In genomic region chr7:79495988-79496815, GRCm38 (mm10) we compare ENCODE assay signal across 8 mouse cellular contexts. TPM values are rescaled to one million over a fixed set of nuclear protein-coding genes. Genes with fewer than 3 reads are reported as not detected.
DNase-seq lines count a peak whose midpoint lies in the region; ATAC-seq and TF ChIP-seq lines count a peak whose summit lies in the region.

No protein-coding gene starts in this region.

- peak overlapping the region; percentile 86 for H3K4me3 ChIP-seq in forebrain, embryonic 10.5 days
- H3K4me3 ChIP-seq in heart, postnatal 0 days (ENCODE audit: low read depth, low read length) = peak overlapping the region; percentile 27
- no peak overlapping the region for H3K4me3 ChIP-seq in lung, adult 2 months (replicated peaks; ENCODE audit: extremely low read depth, low read depth, low read length)

- TF ChIP-seq EP300 in heart, postnatal 0 days (IDR thresholded peaks at IDR 0.05; ENCODE audit: low read depth) = no peak

- ATAC-seq in heart, postnatal 0 days (ENCODE audit: insufficient read depth, low read depth) = peak; percentile 77; the same call in 1 of the 2 replicates
- ATAC-seq in neutrophil, adult 5-6 weeks (ENCODE audit: extremely low read depth, insufficient number of reproducible peaks, low FRiP score, poor library complexity, severe bottlenecking) = peak; percentile 69

- H3K4me1 ChIP-seq in forebrain, embryonic 10.5 days = peaks cover 61% of the 10 kb centered on the region
- H3K4me1 ChIP-seq in heart, postnatal 0 days (ENCODE audit: control insufficient read depth, insufficient read depth) = no peaks in the 10 kb centered on the region
- no peaks in the 10 kb centered on the region for H3K4me1 ChIP-seq in lung, adult 2 months (ENCODE audit: control insufficient read depth, insufficient read depth, low read length)

- peaks cover 3% of the 10 kb centered on the region; the same call in 1 of the 2 replicates for H3K36me3 ChIP-seq in forebrain, embryonic 10.5 days (replicated peaks)
- H3K36me3 ChIP-seq in heart, postnatal 0 days (replicated peaks; ENCODE audit: control insufficient read depth, insufficient read depth, low read length) = no peaks in the 10 kb centered on the region

- 1% methylated on average over 38 of the region's 38 CpGs for WGBS in forebrain, embryonic 10.5 days
- WGBS in heart, postnatal 0 days = 2% methylated on average over 38 of the region's 38 CpGs
- WGBS in lung, adult 2 months = 7% methylated on average over 38 of the region's 38 CpGs

- peak overlapping the region; percentile 52 for H3K4me2 ChIP-seq in heart, postnatal 0 days (ENCODE audit: low read depth, low read length)

- H3K9ac ChIP-seq in heart, postnatal 0 days (replicated peaks; ENCODE audit: low read depth, low read length) = no peak overlapping the region

- H3K9me3 ChIP-seq in forebrain, embryonic 10.5 days = no peaks in the 10 kb centered on the region
- H3K9me3 ChIP-seq in heart, postnatal 0 days (replicated peaks; ENCODE audit: control insufficient read depth, low read length) = no peaks in the 10 kb centered on the region

- peak; percentile 97 for TF ChIP-seq CTCF in heart, postnatal 0 days (IDR thresholded peaks at IDR 0.05; ENCODE audit: low read depth)
- TF ChIP-seq CTCF in lung, adult 2 months (IDR thresholded peaks at IDR 0.05; ENCODE audit: insufficient read depth, low read length) = peak; percentile 85

- DNase-seq in CD8-positive naive resting alpha-beta T cell, adult 2 months (ENCODE audit: low read depth in 2 of 2, low spot score in 2 of 2) = peak; percentile 72 to 73
- DNase-seq in c-Kit-negative CD71-positive TER-119-positive erythroid progenitor cells, embryonic 14.5 days (ENCODE audit: low read depth, low spot score) = peak; percentile 20
- DNase-seq in forebrain, embryonic 10.5 days (ENCODE audit: extremely low spot score, low spot score) = peak; percentile 92
- DNase-seq in heart, postnatal 0 days (ENCODE audit: low spot score) = peak; percentile 67
- peak; percentile 78 to 94 for DNase-seq in kidney, postnatal 36 days
- DNase-seq in lung, adult 2 months = peak; percentile 85
- peak; percentile 48 to 52 for DNase-seq in thymus, adult 18-20 months

- H3K27me3 ChIP-seq in forebrain, embryonic 10.5 days (ENCODE audit: poor library complexity, severe bottlenecking) = peaks cover 90% of the 10 kb centered on the region
- peaks cover 84% of the 10 kb centered on the region for H3K27me3 ChIP-seq in heart, postnatal 0 days (ENCODE audit: control insufficient read depth, insufficient read depth, low read length)

- H3K27ac ChIP-seq in forebrain, embryonic 10.5 days = peak overlapping the region; percentile 98
- no peak overlapping the region for H3K27ac ChIP-seq in heart, postnatal 0 days (ENCODE audit: low read depth)

- TF ChIP-seq POLR2A in lung, adult 2 months (IDR thresholded peaks at IDR 0.05; ENCODE audit: borderline replicate concordance, extremely low read depth, low read depth, low read length) = no peak

RNA-seq across cellular contexts. Expression of gene Polg, which starts 30.0 kb away (rescaled TPM):
- 42.1 and 46.4 TPM in 2 replicates for polyA plus RNA-seq in forebrain, embryonic 10.5 days (2016; fragmentation: Nextera tagmentation; extraction: Ambion mirVana)
- total RNA-seq in heart, postnatal 0 days (2014; rRNA removed; ENCODE audit: low replicate concordance) = 32.6 and 87.4 TPM in 2 replicates
- polyA plus RNA-seq in heart, postnatal 0 days (2015; fragmentation: Nextera tagmentation; extraction: Ambion mirVana) = 15.9 and 17.1 TPM in 2 replicates
- polyA plus RNA-seq in lung, adult 2 months (2012; rRNA removed) = 57.5 and 61.4 TPM in 2 replicates
- total RNA-seq in neutrophil, adult 5-6 weeks (2017) = 131 and 141 TPM in 2 replicates

Comparison
In these comparisons a context has a peak if more than half of its experiments do, and no peak if none do; other contexts are left out.
1. DNase-seq: peak in every context shown above with its lines; median percentile 92 in forebrain, embryonic 10.5 days; 86 in kidney, postnatal 36 days; 85 in lung, adult 2 months; 72 in CD8-positive naive resting alpha-beta T cell, adult 2 months; 67 in heart, postnatal 0 days; 50 in thymus, adult 18-20 months; 20 in c-Kit-negative CD71-positive TER-119-positive erythroid progenitor cells, embryonic 14.5 days.